Mouse (Mus musculus): ENCODE results near the gene Olfr201. TPM values are rescaled to one million over a fixed set of nuclear protein-coding genes. Genes with fewer than 3 reads are reported as not detected.
"Not testable (repeated sequence)": the region's sequence is repeated elsewhere in the genome, so short reads cannot be mapped to it uniquely, and the experiment has no call there.

Gene Olfr201
- polyA plus RNA-seq (2016; fragmentation: Nextera tagmentation; extraction: Ambion mirVana): not detected in 2 replicates

GRCm38 (mm10) chr16:59272532-59272931, at the start of gene Olfr201:
Olfr201 (minus strand) TSS chr16:59272632.
- H3K36me3 ChIP-seq; H3K4me3 ChIP-seq; H3K4me1 ChIP-seq; H3K9me3 ChIP-seq (replicated peaks); H3K27ac ChIP-seq; H3K4me2 ChIP-seq (replicated peaks); H3K9ac ChIP-seq; H3K27me3 ChIP-seq; ATAC-seq (ENCODE audit: low FRiP score): not testable (repeated sequence)
- 91% methylated on average over 4 of the region's 4 CpGs for WGBS

DNA sequence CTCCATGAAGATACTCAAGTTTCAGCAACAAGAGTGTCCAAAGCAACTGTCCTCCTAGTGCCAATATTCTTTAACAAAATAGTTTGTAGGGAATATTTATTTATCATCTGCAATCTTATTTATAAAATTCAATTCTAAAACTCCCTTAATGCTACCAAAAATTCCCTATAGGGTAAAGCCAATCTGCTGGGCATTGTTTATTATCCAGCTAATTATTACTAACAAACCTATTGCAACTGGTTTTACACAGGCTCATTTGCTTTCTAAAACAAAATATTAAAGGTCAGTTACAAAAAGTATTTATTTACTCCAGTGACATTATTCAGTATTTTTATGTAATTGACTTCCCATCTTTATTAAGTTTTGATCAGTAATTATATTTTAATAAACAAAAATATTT, 45.7 kb upstream of the Olfr201 start, which contains the start of gene Olfr204:
Gene Olfr204, minus strand, starts transcription at position 101 of the 400 bp plus-strand sequence.
- ATAC-seq (ENCODE audit: low FRiP score): no peak
- Histone ChIP-seq H3K9ac (no peak within 1 kb of the TSS), H3K9me3 (replicated peaks) (no peaks in the 10 kb centered on the region), H3K4me2 (replicated peaks) (no peak within 1 kb of the TSS), H3K36me3 (no peaks in the 10 kb centered on the region), H3K27me3 (no peaks in the 10 kb centered on the region), H3K4me1 (no peaks in the 10 kb centered on the region), H3K4me3 (no peak within 1 kb of the TSS), H3K27ac (no peak within 1 kb of the TSS)

DNA sequence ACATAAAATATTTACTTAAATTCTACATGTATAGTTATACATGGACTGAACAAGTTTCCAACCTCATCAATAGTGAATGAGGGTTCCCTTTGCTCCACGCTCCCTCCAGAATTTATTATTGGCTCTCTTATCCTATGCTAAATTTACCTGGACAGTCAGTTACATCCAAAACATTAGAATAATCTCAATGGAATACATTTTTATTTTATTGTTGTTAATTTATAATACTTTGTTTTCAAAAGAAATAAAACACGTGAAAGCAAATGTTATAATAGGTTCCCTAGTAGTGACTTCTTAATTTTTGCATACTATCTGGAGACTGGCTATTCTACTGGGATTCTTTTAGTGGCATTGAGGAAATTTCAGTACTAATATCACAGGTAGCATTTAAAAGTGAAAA, 26.1 kb upstream of the Olfr201 start, which contains the start of gene Olfr203:
Gene Olfr203, plus strand, starts transcription at position 301 of the 400 bp plus-strand sequence.
- ATAC-seq (ENCODE audit: low FRiP score): no peak
- Histone ChIP-seq H3K36me3 (no peaks in the 10 kb centered on the region), H3K27me3 (no peaks in the 10 kb centered on the region), H3K4me1 (no peaks in the 10 kb centered on the region), H3K4me2 (replicated peaks) (no peak within 1 kb of the TSS), H3K9me3 (replicated peaks) (no peaks in the 10 kb centered on the region), H3K4me3 (no peak within 1 kb of the TSS), H3K9ac (no peak within 1 kb of the TSS), H3K27ac (no peak within 1 kb of the TSS)
- 91% methylated on average over 2 of the region's 2 CpGs for WGBS

DNA sequence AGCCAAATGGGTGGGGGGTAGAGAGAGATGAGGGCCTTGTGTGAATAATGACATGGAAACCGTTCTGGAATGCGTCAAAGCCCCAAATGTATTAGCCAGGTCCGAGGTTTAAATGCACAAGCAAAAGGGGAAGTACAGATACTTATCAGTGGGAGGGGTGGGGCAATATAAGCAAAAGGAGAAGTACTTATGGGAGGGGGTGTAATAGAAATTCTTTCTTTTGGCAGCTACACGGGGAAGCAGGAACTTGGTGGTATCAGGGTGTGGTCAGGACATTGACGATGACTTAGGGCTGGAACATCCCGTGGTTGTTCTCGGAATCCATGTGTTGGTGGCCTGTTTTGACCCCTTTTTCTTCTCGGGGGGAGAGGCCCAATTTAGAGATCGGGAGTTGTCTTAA, 15.1 kb upstream of the Olfr201 start:
- H3K36me3 ChIP-seq; H3K4me2 ChIP-seq (replicated peaks); H3K4me1 ChIP-seq; ATAC-seq (ENCODE audit: low FRiP score); H3K27me3 ChIP-seq; H3K4me3 ChIP-seq; H3K9ac ChIP-seq; H3K27ac ChIP-seq; H3K9me3 ChIP-seq (replicated peaks): not testable (repeated sequence)
- WGBS: 83% methylated on average over 9 of the region's 9 CpGs

DNA sequence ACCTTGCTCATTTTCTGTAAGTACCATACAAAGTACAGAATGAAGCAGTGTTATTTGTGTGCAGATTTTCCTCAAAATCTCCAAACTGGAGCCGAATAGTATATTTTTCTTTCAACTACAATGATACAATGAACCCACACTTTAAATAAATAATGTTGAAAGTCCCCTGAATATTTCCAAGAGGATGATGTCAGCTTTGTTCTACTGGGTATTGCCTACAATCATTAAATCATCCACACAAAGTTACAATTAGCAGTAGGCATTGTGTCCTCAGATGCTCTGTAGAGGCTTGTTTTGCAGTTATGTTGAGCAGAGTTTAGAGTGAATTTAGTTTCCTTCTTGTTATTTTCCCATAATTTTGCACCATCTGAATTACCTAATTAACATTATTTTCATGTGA, 14.3 kb upstream of the Olfr201 start, which contains the start of gene Olfr202:
Gene Olfr202, minus strand, starts transcription at position 101 of the 400 bp plus-strand sequence.
- Histone ChIP-seq H3K9me3 (replicated peaks) (no peaks in the 10 kb centered on the region), H3K9ac (no peak within 1 kb of the TSS), H3K27ac (no peak within 1 kb of the TSS), H3K4me2 (replicated peaks) (no peak within 1 kb of the TSS), H3K36me3 (no peaks in the 10 kb centered on the region), H3K27me3 (no peaks in the 10 kb centered on the region), H3K4me3 (no peak within 1 kb of the TSS), H3K4me1 (no peaks in the 10 kb centered on the region)
- 82% methylated on average over 1 of the region's 1 CpGs for WGBS
- ATAC-seq (ENCODE audit: low FRiP score): no peak

- Histone ChIP-seq H3K4me2 (replicated peaks) (no peak overlapping the region), H3K36me3 (no peaks in the 10 kb centered on the region), H3K9ac (no peak overlapping the region), H3K4me3 (no peak overlapping the region), H3K27me3 (no peaks in the 10 kb centered on the region), H3K4me1 (no peaks in the 10 kb centered on the region), H3K27ac (no peak overlapping the region), H3K9me3 (replicated peaks) (no peaks in the 10 kb centered on the region)
- ATAC-seq (ENCODE audit: low FRiP score): no peak
- 71% methylated on average over 1 of the region's 1 CpGs for WGBS
Measured at GRCm38 (mm10) chr16:59283476-59283875, 11.0 kb upstream of the Olfr201 start.

- H3K4me3 ChIP-seq: no peak overlapping the region
- H3K27ac ChIP-seq: no peak overlapping the region
- H3K27me3 ChIP-seq: no peaks in the 10 kb centered on the region
- no peaks in the 10 kb centered on the region for H3K9me3 ChIP-seq (replicated peaks)
- no peaks in the 10 kb centered on the region for H3K36me3 ChIP-seq
- H3K9ac ChIP-seq: no peak overlapping the region
- H3K4me1 ChIP-seq: no peaks in the 10 kb centered on the region
- no peak for ATAC-seq (ENCODE audit: low FRiP score)
- H3K4me2 ChIP-seq (replicated peaks): no peak overlapping the region
- 83% methylated on average over 3 of the region's 3 CpGs for WGBS
Measured at GRCm38 (mm10) chr16:59280542-59280941, 8.1 kb upstream of the Olfr201 start.

GRCm38 (mm10) chr16:59269097-59269496, 3.3 kb downstream of the Olfr201 start:
- not testable (repeated sequence) for H3K27ac ChIP-seq; H3K9me3 ChIP-seq (replicated peaks); ATAC-seq (ENCODE audit: low FRiP score); H3K36me3 ChIP-seq; H3K9ac ChIP-seq; H3K4me1 ChIP-seq; H3K4me2 ChIP-seq (replicated peaks); H3K4me3 ChIP-seq; H3K27me3 ChIP-seq
- 85% methylated on average over 4 of the region's 4 CpGs for WGBS

DNA sequence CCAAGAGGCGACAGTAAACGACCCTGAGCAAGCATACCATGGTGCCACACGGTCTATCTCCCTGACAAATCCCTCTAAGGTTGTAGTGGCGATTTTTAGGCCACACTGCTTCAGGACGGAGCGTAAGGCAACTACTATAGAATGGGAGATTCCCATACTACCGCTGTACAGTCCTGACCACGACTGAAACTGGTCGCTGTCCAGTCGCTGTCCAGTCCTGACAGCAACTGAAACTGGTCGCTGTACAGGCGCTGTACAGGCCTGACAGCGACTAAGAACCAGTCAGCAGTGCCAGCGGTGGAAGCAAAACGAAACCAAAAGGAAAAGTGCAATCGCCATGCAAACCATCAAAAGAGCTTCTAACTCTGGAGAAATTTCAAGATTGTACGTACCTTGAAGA, 22.7 kb downstream of the Olfr201 start:
- Histone ChIP-seq H3K36me3 (no peaks in the 10 kb centered on the region), H3K4me3 (no peak overlapping the region), H3K9ac (no peak overlapping the region), H3K4me2 (replicated peaks) (no peak overlapping the region), H3K27ac (no peak overlapping the region), H3K4me1 (no peaks in the 10 kb centered on the region), H3K9me3 (replicated peaks) (no peaks in the 10 kb centered on the region), H3K27me3 (no peaks in the 10 kb centered on the region)
- WGBS: 87% methylated on average over 17 of the region's 17 CpGs
- no peak for ATAC-seq (ENCODE audit: low FRiP score)

DNA sequence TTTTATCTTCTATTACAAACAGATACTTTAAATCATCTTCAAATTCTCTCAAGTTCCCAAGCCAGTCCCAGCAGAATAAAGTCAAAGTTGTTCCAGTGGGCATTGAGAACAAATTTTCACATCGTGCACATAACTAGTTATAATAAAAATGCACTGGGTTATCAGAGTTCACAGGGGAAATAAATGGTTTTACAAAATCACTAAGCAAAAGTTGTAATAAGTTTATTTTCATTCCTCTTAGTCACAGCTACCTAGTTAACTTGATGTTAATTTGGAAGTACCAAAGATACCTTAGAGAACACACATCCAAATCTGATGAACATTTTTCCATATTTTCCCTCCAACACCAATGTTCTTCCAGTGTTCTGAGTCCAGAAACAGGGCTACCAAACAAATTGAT, 52.8 kb downstream of the Olfr201 start, which contains the start of gene Olfr199:
Gene Olfr199, minus strand, starts transcription at position 101 of the 400 bp plus-strand sequence.
- not testable (repeated sequence) for H3K4me2 ChIP-seq (replicated peaks); H3K9me3 ChIP-seq (replicated peaks); H3K27ac ChIP-seq; H3K4me1 ChIP-seq; H3K9ac ChIP-seq; H3K27me3 ChIP-seq; ATAC-seq (ENCODE audit: low FRiP score); H3K36me3 ChIP-seq; H3K4me3 ChIP-seq
- WGBS: 73% methylated on average over 1 of the region's 1 CpGs

DNA sequence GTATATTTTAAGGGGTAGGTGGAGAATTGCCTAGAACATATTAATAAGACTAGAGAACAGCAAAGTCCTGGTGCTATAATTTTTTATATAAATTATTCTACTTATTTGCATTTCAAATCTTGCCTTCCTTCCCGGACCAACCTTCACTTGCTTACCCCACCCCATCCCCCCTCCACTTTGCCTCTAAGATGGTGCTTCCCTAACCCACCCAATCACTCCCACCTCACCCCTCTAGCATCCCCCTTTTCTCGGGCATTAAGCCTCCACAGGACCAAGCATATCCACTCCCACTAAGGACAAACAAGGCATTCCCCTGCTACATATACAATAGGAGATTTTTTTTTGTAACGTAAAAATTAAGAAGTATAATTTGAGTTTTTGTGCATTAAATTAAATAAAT, 54.6 kb downstream of the Olfr201 start:
- not testable (repeated sequence) for H3K4me2 ChIP-seq (replicated peaks); H3K9me3 ChIP-seq (replicated peaks); H3K4me3 ChIP-seq; H3K36me3 ChIP-seq; H3K27me3 ChIP-seq; H3K9ac ChIP-seq; ATAC-seq (ENCODE audit: low FRiP score); H3K4me1 ChIP-seq; H3K27ac ChIP-seq
- WGBS: 81% methylated on average over 3 of the region's 3 CpGs

Measured in hindbrain, embryonic 12.5 days (tissue).